8 mouse cellular contexts compared by ENCODE assay signal in the genomic region with DNA sequence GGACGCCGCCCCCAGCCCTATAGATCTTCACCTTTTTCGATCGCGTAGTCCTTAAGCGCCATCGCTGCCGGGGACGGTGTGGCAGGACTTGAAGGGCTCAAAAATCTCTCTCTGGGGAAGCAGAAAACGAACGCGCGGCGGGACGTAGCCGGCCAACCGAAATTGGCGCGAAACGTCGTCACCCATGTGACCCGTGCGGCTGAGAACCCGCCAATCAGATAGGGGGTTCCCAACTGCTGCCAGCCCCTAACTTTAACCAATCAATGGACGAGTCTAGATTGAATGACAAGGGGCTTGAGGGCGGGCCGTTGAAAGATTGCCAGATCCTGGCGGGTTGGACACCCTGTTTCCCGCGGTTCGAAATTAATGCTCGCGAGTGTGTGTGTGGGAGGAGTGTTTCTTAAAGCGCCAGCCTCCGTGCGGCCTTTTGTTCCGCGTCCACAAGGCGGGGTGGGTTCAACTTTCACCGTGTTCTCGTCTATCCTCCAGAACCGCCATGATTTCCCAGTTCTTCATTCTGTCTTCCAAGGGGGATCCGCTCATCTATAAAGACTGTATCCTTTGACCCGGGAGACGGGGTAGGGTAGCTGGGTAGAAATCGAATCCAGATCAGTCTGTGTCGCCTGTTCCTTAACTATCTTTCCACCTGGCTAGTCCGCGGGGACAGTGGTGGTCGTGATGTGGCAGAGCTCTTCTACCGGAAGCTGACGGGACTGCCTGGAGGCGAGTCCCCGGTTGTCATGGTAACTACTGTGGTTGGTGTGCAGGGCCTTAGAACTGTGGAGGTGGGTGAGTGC. TPM values are rescaled to one million over a fixed set of nuclear protein-coding genes. Genes with fewer than 3 reads are reported as not detected.
A peak's percentile ranks its signal among the peaks of the same experiment; 100 is the strongest.
DNase-seq lines count a peak whose midpoint lies in the region; ATAC-seq and TF ChIP-seq lines count a peak whose summit lies in the region.

A gene (plus strand): TSS at position 308 of the 797 bp plus-strand sequence.
A gene (minus strand): TSS at position 728 of the 797 bp plus-strand sequence.

- peak; percentile 99 for DNase-seq in ZHBTc4 (ENCODE audit: low read depth, low spot score)
- DNase-seq in gastrocnemius, adult 2 months, result peak; percentile 98
- DNase-seq in hindbrain, postnatal 0 days (ENCODE audit: low spot score), result peak; percentile 99
- DNase-seq in left cerebral cortex, adult 2 months (ENCODE audit: extremely low spot score in 1 of 2, low spot score in 2 of 2), result peak; percentile 96 to 97
- DNase-seq in right cerebral cortex, adult 2 months (ENCODE audit: low spot score in 2 of 2), result peak; percentile 98
- peak; percentile 98 for DNase-seq in urinary bladder, postnatal 14 days (ENCODE audit: low spot score)

- peaks cover 24% of the 10 kb centered on the region for H3K36me3 ChIP-seq in hindbrain, postnatal 0 days (ENCODE audit: insufficient read depth, low read length)

- peak within 1 kb of the TSS; percentile 92 for H3K27ac ChIP-seq in gastrocnemius, adult 2 months
- peak within 1 kb of the TSS; percentile 91 for H3K27ac ChIP-seq in hindbrain, postnatal 0 days
- peak within 1 kb of the TSS; percentile 98 for H3K27ac ChIP-seq in left cerebral cortex, adult 2 months

- H3K4me1 ChIP-seq in hindbrain, postnatal 0 days (ENCODE audit: insufficient read depth, low read length), result 0 out of 2 replicates have a peak, but pooled peaks cover 3% of the 10 kb centered on the region

- TF ChIP-seq CTCF in gastrocnemius, adult 2 months (IDR thresholded peaks at IDR 0.05), result peak; percentile 27; the same call in 1 of the 2 replicates
- peak; percentile 43; the same call in 1 of the 2 replicates for TF ChIP-seq CTCF in hindbrain, postnatal 0 days (IDR thresholded peaks at IDR 0.05; ENCODE audit: low read depth)
- TF ChIP-seq CTCF in left cerebral cortex, adult 2 months (IDR thresholded peaks at IDR 0.05), result no peak; the same call in 1 of the 2 replicates

- intact Hi-C loops in gastrocnemius, adult 2 months (cut with DNase I), result loop anchor here (1.0 to 10.0 kb wide), 3 partner anchors 15 to 640 kb away; a partner anchor contains a TSS
- intact Hi-C loops in left cerebral cortex, adult 2 months (cut with DNase I), result loop anchor here (1.0 kb wide), 2 partner anchors 11 to 15 kb away; a partner anchor contains a TSS

- under 1% methylated on average over 54 of the region's 54 CpGs for WGBS in hindbrain, postnatal 0 days

- H3K9me3 ChIP-seq in hindbrain, postnatal 0 days (ENCODE audit: low read length), result no peaks in the 10 kb centered on the region

- ATAC-seq in common myeloid progenitor, adult 5-6 weeks (replicated peaks; ENCODE audit: low read depth, poor library complexity, severe bottlenecking), result peak; percentile 75
- peak; percentile 93 for ATAC-seq in hindbrain, postnatal 0 days
- peak; percentile 78 for ATAC-seq in megakaryocyte, adult 5-6 weeks (ENCODE audit: poor library complexity, severe bottlenecking)

- peak within 1 kb of the TSS; percentile 96 for H3K4me2 ChIP-seq in hindbrain, postnatal 0 days (ENCODE audit: low read depth, low read length)

- H3K9ac ChIP-seq in hindbrain, postnatal 0 days (replicated peaks; ENCODE audit: low read length), result peak within 1 kb of the TSS; percentile 69

- H3K27me3 ChIP-seq in hindbrain, postnatal 0 days (ENCODE audit: insufficient read depth, low read length), result no peaks in the 10 kb centered on the region

- peak within 1 kb of the TSS; percentile 79 for H3K4me3 ChIP-seq in gastrocnemius, adult 2 months
- H3K4me3 ChIP-seq in hindbrain, postnatal 0 days (ENCODE audit: low read length), result peak within 1 kb of the TSS; percentile 66
- peak within 1 kb of the TSS; percentile 80 for H3K4me3 ChIP-seq in left cerebral cortex, adult 2 months

RNA-seq across cellular contexts. Expression of the first gene that starts in this region (rescaled TPM):
- 23.0 and 33.7 TPM in 2 replicates for total RNA-seq in common myeloid progenitor, adult 5-6 weeks (2017)
- 10 to 100 TPM in 1 of 2 experiments, 1 to 10 TPM in 1; 8.4 to 10.3 TPM for total RNA-seq in gastrocnemius, adult 2 months (2021)
- 30.3 and 46.9 TPM in 2 replicates for total RNA-seq in hindbrain, postnatal 0 days (2014; rRNA removed)
- 14.5 and 16.5 TPM in 2 replicates for polyA plus RNA-seq in hindbrain, postnatal 0 days (2015; fragmentation: Nextera tagmentation; extraction: Ambion mirVana)
- total RNA-seq in left cerebral cortex, adult 2 months (2021), result 10 to 100 TPM; 24.5 to 28.5 TPM
- 11.3 and 11.7 TPM in 2 replicates for total RNA-seq in megakaryocyte, adult 5-6 weeks (2015)
- total RNA-seq in megakaryocyte, adult 5-6 weeks (2017), result 23.5 and 28.5 TPM in 2 replicates

RNA-seq across cellular contexts. Expression of the second gene that starts in this region (rescaled TPM):
- total RNA-seq in common myeloid progenitor, adult 5-6 weeks (2017), result 456 and 545 TPM in 2 replicates
- 1 to 10 TPM; 8.6 to 9.0 TPM for total RNA-seq in gastrocnemius, adult 2 months (2021)
- 41.6 and 43.0 TPM in 2 replicates for total RNA-seq in hindbrain, postnatal 0 days (2014; rRNA removed)
- 58.8 and 63.3 TPM in 2 replicates for polyA plus RNA-seq in hindbrain, postnatal 0 days (2015; fragmentation: Nextera tagmentation; extraction: Ambion mirVana)
- 10 to 100 TPM; 16.0 to 18.9 TPM for total RNA-seq in left cerebral cortex, adult 2 months (2021)
- 114 and 128 TPM in 2 replicates for total RNA-seq in megakaryocyte, adult 5-6 weeks (2015)
- 184 and 191 TPM in 2 replicates for total RNA-seq in megakaryocyte, adult 5-6 weeks (2017)

Comparison
In these comparisons a context has a peak if more than half of its experiments do, and no peak if none do; other contexts are left out.
1. Peak in every context shown above with its lines: DNase-seq, ATAC-seq, H3K4me3 ChIP-seq and H3K27ac ChIP-seq.